Mouse (Mus musculus) E14TG2a.4 (cell line): ENCODE measurements at regions not wholly inside any gene's neighbourhood (a gene's known extent, or its start where the extent isn't known, plus 50 kb on each side); places are given as distances from the start of the nearest gene placed in this dataset.

Source experiments
- CTCF ChIP-seq: conservative IDR thresholded peaks from 2 replicates; pipeline ENCODE4 v1.5.1; 2014; ENCODE audit warnings: low read length
- NANOG ChIP-seq: IDR thresholded peaks from 2 replicates; pipeline ENCODE4 v1.6.1; 2014; ENCODE audit warnings: borderline replicate concordance, low read length, mixed read lengths
- POU5F1 ChIP-seq: IDR thresholded peaks from 2 replicates; pipeline ENCODE4 v1.6.1; 2014; ENCODE audit warnings: low read length, borderline replicate concordance

DNA sequence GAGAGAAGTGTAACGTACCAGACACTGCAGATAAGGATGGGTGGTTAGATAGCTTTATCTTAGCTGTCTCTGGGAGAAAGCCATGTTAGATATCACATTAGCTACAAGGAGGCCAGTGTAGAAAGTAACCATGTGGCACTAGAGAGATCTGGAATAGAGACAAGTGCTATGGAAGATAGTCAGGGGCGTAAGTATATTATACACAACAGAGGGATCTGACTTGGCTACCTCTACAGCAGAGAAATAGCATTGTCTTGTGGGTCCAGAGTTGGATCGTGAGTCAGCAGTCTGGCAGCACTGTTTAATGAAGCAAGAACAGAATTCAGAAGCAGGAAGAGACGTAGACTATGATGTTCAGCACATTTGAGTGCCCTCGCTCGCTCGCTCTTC is 130.4 kb upstream of the Fmo9 start:
- TF ChIP-seq CTCF (no peak), NANOG (no peak), POU5F1 (no peak)
